Mouse (Mus musculus) liver, postnatal 0 days (tissue): ENCODE data around the gene Atp8a1. TPM values are rescaled to one million over a fixed set of nuclear protein-coding genes. Genes with fewer than 3 reads are reported as not detected.

Experiments used
- ATAC-seq: fragments of 200-750 bp; cut with Nextera tagmentation; 2 replicates; pipeline ENCODE4 v1.8.0; 2017; ENCODE audit warnings: mild to moderate bottlenecking, moderate library complexity
- DNase-seq: peaks from one replicate; pipeline ENCODE4 v3.0.0-alpha.2; 2016
- H3K27ac ChIP-seq: fragments of 300-500 bp; sonication (generic); 2 replicates; pipeline ENCODE4 v1.5.1; 2014; ENCODE audit warnings: antibody characterized with exemption, moderate library complexity, mild to moderate bottlenecking, low read depth
- H3K27me3 ChIP-seq: fragments of 300-500 bp; sonication (generic); 2 replicates; pipeline ENCODE4 v1.6.1; 2014; ENCODE audit warnings: low read length, control low read depth, mixed read lengths; ENCODE audit not compliant: insufficient read depth
- H3K36me3 ChIP-seq: fragments of 300-500 bp; sonication (generic); replicated peaks from 2 replicates; pipeline ENCODE4 v1.6.1; 2014; ENCODE audit warnings: mild to moderate bottlenecking, control low read depth, low read length, moderate library complexity, mixed read lengths; ENCODE audit not compliant: insufficient read depth
- H3K4me1 ChIP-seq: fragments of 300-500 bp; sonication (generic); 2 replicates; pipeline ENCODE4 v1.6.1; 2014; ENCODE audit warnings: antibody characterized with exemption, mild to moderate bottlenecking, control low read depth; ENCODE audit not compliant: insufficient read depth
- H3K4me2 ChIP-seq: fragments of 300-500 bp; sonication (generic); 2 replicates; pipeline ENCODE4 v1.6.1; 2014; ENCODE audit warnings: low read depth, mild to moderate bottlenecking, low read length, moderate library complexity, mixed read lengths
- H3K4me3 ChIP-seq: fragments of 300-500 bp; sonication (generic); 2 replicates; pipeline ENCODE4 v1.5.1; 2014; ENCODE audit warnings: low read depth, low read length
- H3K9ac ChIP-seq: fragments of 300-500 bp; sonication (generic); replicated peaks from 2 replicates; pipeline ENCODE4 v1.6.1; 2014; ENCODE audit warnings: mild to moderate bottlenecking, moderate library complexity
- H3K9me3 ChIP-seq: fragments of 300-500 bp; sonication (generic); 2 replicates; pipeline ENCODE4 v1.6.1; 2016; ENCODE audit warnings: mild to moderate bottlenecking, control low read depth, low read length, mixed read lengths
- CTCF ChIP-seq: sonication (generic); IDR thresholded peaks from 2 replicates; pipeline ENCODE4 v1.5.1; 2016; ENCODE audit warnings: antibody characterized with exemption, low read depth
- EP300 ChIP-seq: IDR thresholded peaks from 2 replicates; pipeline ENCODE4 v1.6.1; 2016; ENCODE audit warnings: antibody characterized with exemption, low read depth, mild to moderate bottlenecking
- WGBS: fragments of 180-500 bp; shearing (Covaris S2); extraction: QIAGEN DNeasy Blood & Tissue Kit; methylation state at CpG from one replicate; pipeline ENCODE4 v1.1.7; 2014; ENCODE audit not compliant: insufficient replicate concordance; 5-methylcytosine and 5-hydroxymethylcytosine counted together
- polyA plus RNA-seq: library from polyadenylated mRNA; unstranded; fragments of >200 nt; fragmentation: Nextera tagmentation; extraction: Ambion mirVana; gene quantifications from 2 replicates; pipeline ENCODE4 v1.2.1, GENCODE M21; 2015

Atp8a1 gene
- polyA plus RNA-seq, 1 experiment from 2014 or later: 18.5 TPM

DNA sequence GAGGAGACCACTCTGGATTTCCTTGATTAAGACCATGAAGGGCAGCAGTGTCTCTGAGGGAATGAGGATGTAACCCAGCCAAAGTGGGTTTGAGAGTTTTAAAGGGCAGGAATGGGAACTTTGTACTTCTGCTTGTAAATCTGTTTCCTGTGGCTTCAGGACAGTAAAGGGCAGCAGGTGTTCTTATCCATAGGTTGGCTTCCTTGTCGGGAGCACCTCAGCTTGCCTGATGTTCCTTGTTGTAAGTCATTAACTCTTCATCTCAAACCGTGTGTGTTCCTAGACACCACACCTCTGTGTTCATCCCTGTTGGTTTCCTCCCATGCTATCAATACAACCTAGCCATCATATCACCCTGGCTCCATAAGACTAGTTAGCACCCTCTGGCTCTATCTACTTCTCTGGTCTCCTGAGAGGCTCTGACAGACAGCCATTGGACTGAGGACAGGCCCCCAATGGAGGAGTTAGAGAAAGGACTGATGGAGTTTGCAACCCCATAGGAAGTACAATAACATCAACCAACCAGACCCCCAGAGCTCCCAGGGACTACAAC lies 17.4 kb upstream of the Atp8a1 start:
- H3K36me3 ChIP-seq: no peaks in the 10 kb centered on the region
- H3K27ac ChIP-seq: no peak overlapping the region
- H3K9me3 ChIP-seq: no peaks in the 10 kb centered on the region
- H3K4me3 ChIP-seq: no peak overlapping the region
- TF ChIP-seq CTCF: no peak
- no peak for TF ChIP-seq EP300
- H3K27me3 ChIP-seq: no peaks in the 10 kb centered on the region
- H3K4me2 ChIP-seq: no peak overlapping the region
- DNase-seq: no peak
- ATAC-seq: no peak
- no peak overlapping the region for H3K9ac ChIP-seq
- WGBS: 56% methylated on average over 2 of the region's 2 CpGs
- no peaks in the 10 kb centered on the region for H3K4me1 ChIP-seq

DNA sequence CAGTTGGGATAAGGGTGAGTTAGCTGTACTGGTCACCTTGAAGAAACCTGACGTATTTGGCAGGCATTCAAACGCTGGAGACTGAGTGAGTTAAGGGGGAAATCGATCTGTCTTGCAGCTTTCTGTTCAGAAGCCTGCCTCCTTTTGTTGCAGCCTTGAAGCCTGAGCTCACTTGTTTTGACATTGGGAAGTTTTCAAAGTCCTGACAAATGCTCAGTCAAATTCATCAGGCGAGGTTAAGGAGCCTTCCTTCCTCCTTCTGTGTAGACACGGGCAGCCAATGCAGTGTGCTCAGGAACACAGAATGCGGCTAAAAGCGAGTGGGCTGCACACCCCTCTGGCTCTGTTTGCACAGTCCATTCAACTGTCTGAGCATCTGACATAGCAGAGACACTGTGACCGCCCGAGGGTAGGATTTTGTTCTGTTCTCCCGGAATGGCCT lies 16.7 kb upstream of the Atp8a1 start:
- ATAC-seq (no peak), DNase-seq (no peak)
- H3K36me3 ChIP-seq: no peaks in the 10 kb centered on the region
- H3K9me3 ChIP-seq: no peaks in the 10 kb centered on the region
- no peak overlapping the region for H3K9ac ChIP-seq
- WGBS: 42% methylated on average over 10 of the region's 10 CpGs
- H3K27me3 ChIP-seq: no peaks in the 10 kb centered on the region
- no peak overlapping the region for H3K27ac ChIP-seq
- H3K4me2 ChIP-seq: no peak overlapping the region
- TF ChIP-seq CTCF (no peak), EP300 (no peak)
- no peak overlapping the region for H3K4me3 ChIP-seq
- no peaks in the 10 kb centered on the region for H3K4me1 ChIP-seq

- no peak for ATAC-seq
Measured at GRCm38 (mm10) chr5:67854963-67855606, 7.9 kb upstream of the Atp8a1 start.

DNA sequence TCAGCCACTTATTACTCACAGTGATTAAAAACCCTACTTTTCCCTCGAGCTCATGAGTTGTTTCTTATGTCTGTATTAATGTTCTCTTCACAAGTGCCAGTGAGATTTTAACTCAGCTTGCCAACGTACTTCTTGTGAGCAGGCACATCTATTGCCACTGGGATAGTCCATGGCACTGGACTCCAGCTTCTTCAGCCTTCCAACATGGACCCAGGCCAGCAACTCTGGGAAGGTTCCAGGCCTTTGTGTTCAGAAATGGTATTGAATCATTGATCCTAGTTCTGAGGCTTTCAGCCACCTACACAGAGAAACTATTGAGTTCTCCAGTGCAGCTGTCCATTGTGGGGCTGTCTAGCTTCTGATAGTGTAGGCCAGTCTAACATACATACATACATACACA lies 5.6 kb upstream of the Atp8a1 start:
- TF ChIP-seq EP300 (no peak), CTCF (no peak)
- Histone ChIP-seq H3K36me3 (no peaks in the 10 kb centered on the region), H3K9me3 (no peaks in the 10 kb centered on the region), H3K4me3 (no peak overlapping the region), H3K9ac (no peak overlapping the region), H3K4me2 (no peak overlapping the region), H3K4me1 (peaks cover 8% of the 10 kb centered on the region; the same call in 1 of the 2 replicates), H3K27ac (no peak overlapping the region), H3K27me3 (peaks cover 20% of the 10 kb centered on the region; the same call in 1 of the 2 replicates)
- DNase-seq (no peak), ATAC-seq (no peak)
- 68% methylated on average over 2 of the region's 2 CpGs for WGBS

More at GRCm38 (mm10) chr5:67854963-67855606, 7.9 kb upstream of the Atp8a1 start:
- peaks cover 11% of the 10 kb centered on the region; the same call in 1 of the 2 replicates for H3K27me3 ChIP-seq
- WGBS: 69% methylated on average over 6 of the region's 6 CpGs
- DNase-seq: no peak
- no peak overlapping the region for H3K4me3 ChIP-seq
- H3K4me2 ChIP-seq: no peak overlapping the region
- no peaks in the 10 kb centered on the region for H3K36me3 ChIP-seq
- H3K9me3 ChIP-seq: no peaks in the 10 kb centered on the region
- H3K4me1 ChIP-seq: no peaks in the 10 kb centered on the region
- TF ChIP-seq EP300: no peak
- TF ChIP-seq CTCF: no peak
- H3K9ac ChIP-seq: no peak overlapping the region
- H3K27ac ChIP-seq: no peak overlapping the region

DNA sequence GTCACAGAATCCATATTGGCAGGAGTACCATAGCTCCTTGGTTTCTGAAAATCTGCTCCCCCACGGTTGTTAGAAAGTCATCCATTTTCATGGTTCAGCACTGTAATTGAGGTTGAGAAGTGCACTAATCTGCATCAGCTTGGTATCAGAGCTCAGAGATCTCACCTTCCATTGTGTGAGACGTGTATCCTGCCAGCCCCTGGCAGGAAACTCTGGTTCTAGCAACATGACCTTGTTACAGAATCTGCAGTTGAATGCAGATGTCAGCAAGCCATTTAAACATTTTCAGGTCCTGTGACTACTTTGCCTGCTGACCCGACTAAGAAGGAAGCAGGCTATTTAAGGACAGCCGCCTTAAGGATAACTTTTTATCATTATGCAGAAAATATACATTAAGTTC lies 2.2 kb upstream of the Atp8a1 start:
- Histone ChIP-seq H3K9ac (no peak overlapping the region), H3K9me3 (no peaks in the 10 kb centered on the region), H3K4me3 (no peak overlapping the region), H3K4me1 (peaks cover 22% of the 10 kb centered on the region), H3K27ac (no peak overlapping the region), H3K27me3 (peaks cover 13% of the 10 kb centered on the region; the same call in 1 of the 2 replicates), H3K36me3 (no peaks in the 10 kb centered on the region), H3K4me2 (no peak overlapping the region)
- 64% methylated on average over 4 of the region's 4 CpGs for WGBS
- ATAC-seq: no peak
- no peak for DNase-seq
- TF ChIP-seq CTCF (no peak), EP300 (no peak)

DNA sequence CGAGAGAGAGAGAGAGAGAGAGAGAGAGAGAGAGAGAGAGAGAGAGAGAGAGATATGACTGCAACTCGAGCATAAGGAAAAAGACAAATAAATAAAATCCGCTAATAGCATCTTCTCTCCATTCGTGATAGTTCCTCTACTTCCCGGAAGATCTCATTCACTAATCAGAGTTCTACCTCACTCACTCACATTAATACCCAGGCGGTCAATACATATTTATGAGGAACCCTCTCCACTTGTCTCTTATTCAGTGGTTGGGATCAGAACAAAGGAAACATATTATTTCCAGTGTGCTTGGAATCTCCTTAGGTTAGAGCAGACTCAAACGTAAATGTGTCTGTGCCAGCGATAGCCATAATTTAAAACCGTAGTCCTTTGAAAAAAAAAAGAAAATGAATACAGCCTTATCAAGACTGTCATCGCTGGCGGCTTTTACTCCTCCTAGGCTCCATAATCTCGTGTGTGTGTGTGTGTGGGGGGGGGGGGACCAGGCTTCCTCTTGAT lies 1.3 kb upstream of the Atp8a1 start:
- peak overlapping the region; percentile 91 for H3K4me2 ChIP-seq
- H3K9me3 ChIP-seq: no peaks in the 10 kb centered on the region
- ATAC-seq: no peak
- no peaks in the 10 kb centered on the region for H3K36me3 ChIP-seq
- H3K27ac ChIP-seq: no peak overlapping the region
- DNase-seq: no peak
- H3K4me1 ChIP-seq: peaks cover 28% of the 10 kb centered on the region
- H3K9ac ChIP-seq: no peak overlapping the region
- no peak for TF ChIP-seq EP300
- no peak for TF ChIP-seq CTCF
- peak overlapping the region; percentile 90 for H3K4me3 ChIP-seq
- peaks cover 9% of the 10 kb centered on the region; the same call in 1 of the 2 replicates for H3K27me3 ChIP-seq
- 51% methylated on average over 12 of the region's 12 CpGs for WGBS
